Mouse (Mus musculus) ovary, adult 18-20 months (tissue): ENCODE measurements around the gene Scml4.

Experiments used
- DNase-seq: peaks from one replicate; pipeline ENCODE4 v3.0.0; 2022; ENCODE audit warnings: low spot score, mixed read lengths

Scml4 gene

DNA sequence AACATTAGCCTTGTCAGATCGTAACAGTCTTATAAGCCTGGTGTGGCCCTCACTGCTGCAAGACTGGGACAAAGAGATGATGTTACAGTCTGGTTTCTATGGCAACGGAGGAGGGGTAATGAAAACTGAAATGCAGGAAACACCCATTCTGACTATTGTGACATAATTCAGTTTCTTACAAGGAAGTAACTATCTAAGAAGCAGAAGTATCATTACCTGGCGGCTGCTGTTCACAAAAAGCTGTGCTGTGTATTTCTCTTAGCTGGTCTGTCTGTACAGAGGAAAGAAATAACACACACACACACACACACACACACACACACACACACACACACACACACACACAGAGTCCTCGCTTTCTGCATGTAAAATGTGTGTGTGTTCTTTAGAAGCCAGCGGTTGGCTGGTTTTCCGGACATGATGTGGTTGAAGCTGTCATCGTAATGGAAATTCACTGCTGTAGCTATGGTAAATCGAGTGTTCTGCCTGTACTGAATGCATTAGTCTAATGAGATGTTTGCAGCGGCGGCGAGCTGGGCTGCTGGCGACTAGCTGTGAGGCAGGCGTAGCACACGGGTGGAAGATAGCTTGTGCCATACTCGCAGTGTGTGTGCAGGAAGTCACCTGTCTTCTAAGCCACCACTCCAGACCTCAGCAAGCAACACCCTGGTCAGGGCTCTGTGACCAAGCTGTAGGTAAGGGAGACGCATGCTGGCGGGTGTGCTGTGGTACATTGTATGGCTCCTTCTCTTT is at the start of gene Scml4:
Scml4 (plus strand) TSS at position 212 of the 753 bp plus-strand sequence.
- no peak for DNase-seq

DNA sequence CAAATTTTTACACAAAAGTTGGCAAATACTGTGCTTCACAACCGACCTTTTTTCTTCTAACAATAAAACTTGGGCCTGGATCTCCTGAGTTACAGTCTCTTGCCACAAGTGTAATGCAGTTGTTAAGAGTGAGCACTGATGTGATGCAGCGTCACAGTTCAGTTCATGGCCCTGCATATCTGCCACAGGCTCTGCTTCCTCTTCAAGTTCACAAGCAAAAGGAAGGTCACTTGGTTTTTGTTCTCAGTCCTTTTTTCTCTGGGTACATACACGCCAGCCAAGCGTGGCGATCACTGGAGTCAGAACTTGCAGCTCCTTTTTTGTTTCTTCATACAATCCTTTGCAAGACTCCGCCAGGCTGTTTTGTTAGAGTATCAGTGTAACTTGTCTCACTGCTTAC is 34.2 kb upstream of the Scml4 start:
- DNase-seq = no peak

DNA sequence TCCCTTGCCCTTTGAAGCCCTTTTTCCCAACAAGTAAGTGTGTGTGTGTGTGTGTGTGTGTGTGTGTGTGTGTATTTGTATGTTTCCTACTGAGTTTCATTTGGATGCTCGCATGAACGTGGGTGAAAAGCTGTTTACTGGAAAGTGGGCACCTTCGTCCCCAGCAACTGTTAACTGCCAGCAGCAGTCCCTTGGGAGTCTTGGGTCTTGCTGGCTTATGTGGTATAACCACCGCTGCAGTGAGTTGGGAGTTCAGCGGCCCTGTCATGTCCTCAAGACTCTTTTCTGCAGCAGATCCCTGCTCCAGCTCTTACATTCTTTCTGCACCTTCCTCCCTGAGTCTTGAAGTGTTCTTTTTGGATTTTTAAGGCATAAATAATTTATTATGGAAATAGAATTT is 33.0 kb upstream of the Scml4 start:
- no peak for DNase-seq

DNA sequence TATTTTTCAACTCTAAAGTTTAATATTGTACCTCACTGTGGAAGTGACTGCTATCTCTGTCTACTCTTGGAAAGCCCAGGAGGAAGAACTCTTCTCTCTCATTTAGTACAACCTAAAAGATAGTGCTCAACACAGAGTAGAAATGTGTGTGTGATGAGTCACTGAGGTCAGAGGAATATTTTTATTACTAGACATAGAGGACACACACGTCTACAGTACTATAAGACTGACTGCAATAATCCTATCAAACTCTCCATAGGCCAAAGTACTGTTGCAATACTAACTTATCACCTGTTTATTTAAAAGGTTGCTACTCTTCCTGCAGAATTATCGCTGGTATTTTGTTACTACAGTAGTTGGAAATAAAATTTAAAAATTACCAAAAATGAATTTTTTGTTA is 30.2 kb upstream of the Scml4 start:
- no peak for DNase-seq

DNA sequence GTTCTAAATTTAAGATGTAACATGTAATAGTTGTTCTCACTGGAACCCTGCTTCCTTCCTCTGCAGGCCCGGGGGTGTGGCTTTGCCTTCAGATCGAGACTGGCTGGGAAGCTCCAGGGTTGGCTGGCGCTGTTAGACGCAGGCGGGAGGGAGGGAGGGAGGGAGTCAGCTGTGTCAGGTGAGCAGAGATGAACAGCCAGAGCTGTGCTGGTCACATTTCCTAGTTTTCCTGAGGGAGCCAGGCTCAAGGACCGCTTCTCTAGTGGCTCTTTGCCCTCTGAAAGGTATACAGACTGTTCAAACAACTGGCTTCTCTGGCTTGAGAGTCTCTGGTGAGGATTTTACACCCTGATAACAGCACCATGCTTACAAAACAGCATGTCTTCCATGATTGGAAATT is 29.8 kb upstream of the Scml4 start:
- DNase-seq = no peak

DNA sequence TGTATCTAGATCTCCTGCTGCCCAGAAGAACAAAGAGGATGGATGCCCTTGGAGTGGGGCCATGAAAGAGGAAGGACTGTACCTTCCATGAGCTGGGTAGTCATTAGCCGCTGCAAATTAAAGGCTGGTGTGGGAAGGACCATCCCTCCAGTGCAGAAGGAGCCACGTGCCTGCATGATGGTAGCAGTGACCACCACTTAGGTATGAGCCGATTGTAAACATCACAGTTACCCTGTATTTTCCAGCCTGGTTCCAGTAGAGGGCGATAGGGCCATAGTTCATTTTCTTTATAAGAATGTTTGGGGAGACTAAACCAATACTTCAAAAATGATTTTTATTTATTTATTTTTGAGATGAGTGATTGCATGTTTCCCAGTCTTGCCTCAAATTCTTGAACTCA is 27.5 kb upstream of the Scml4 start:
- no peak for DNase-seq

DNA sequence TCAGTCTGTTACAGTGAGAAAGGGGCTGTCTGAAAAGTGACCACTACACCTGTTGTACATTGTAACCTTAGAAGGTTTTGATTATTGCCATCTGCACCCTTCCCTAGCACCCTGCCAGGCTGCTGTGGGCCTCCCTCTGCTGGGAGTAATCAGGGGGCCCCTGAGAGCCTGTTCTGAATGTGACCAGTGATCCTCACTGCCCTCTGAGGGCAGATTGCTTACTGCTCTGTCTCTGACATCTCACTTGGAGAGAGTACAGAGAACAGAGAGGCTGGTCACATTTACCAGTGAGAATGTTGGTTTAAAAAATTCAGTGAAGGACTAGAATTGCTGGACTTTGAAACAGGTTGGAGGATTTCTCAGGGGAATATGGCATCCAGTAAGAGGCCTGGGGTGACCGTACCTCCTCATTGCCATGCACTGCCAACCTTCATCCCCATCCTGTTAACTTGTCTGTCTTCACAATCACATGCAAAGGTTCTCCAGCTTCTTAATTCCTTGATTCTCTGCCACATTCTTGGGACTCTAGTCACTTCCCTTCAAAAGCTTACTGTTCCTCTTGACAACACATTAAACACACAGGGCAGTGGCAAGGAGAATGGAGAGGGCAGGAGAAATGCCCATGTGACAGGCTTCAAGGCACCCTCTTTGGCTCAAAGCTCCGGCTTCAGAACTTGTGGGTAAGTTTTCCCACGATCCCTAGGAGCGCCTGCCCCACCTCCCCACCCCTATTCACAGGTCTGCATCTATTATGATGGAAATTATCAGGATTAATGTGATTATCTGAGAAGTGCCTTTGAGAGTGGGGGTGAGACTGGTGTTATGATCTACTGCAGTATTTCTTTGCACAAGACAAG is 26.1 kb upstream of the Scml4 start:
- DNase-seq = no peak

DNA sequence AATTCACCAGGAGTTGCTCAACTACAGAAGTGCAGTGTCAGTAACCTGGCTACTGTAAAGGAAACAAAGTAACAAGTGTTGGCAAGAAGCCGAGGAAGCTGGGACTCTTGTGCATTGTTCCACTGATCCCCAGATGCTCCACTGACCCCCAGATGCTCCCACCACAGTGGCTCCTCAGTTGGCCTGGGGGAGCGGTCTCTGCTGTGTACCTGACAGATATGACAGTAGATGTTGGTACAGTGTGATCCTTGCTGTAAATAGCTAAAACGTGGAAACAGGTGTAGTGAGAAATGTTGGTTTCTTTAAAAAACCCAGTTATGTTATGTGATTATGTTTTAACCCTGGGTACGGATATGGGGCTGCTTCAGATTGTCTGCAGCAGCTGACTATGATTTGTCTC is 22.1 kb upstream of the Scml4 start:
- DNase-seq = no peak

DNA sequence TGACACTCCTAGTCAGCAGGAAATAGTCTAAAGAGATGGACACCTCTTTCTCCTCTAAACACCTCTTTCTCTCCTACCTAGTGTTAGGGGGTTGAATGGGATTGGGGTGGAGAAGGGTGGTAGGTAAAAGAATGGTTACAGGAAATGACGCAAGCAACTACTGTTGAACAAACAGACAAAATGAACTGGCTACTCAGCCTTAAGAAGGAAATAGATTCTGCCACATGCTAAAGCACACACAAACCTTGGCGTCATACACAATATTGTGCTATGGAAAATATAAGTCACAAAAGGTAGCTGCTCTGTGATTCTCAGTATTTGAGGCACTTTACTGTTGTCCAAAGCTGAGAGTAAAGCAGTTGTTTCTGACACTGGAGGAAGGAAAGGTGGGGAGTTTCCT is 21.4 kb upstream of the Scml4 start:
- DNase-seq = no peak

DNA sequence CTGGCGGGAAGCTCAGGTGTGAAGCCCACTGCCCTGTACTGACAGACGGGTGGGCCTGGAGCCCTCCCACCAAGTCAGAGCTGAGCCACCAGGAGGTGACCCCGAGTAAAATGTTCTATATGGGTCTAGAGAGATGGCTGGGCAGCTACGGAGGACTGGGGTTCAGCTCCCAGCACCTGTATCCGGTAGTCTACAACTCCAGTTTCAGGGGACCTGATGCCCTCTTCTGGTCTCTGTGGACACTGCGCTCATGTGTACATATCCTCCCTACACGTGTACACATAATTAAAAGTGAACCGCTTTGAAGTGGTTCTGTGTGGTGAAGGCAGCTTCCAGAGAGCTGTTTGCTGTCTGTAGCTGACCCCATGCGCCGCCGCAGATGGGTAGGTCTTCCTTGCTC is 20.1 kb upstream of the Scml4 start:
- DNase-seq = no peak

DNA sequence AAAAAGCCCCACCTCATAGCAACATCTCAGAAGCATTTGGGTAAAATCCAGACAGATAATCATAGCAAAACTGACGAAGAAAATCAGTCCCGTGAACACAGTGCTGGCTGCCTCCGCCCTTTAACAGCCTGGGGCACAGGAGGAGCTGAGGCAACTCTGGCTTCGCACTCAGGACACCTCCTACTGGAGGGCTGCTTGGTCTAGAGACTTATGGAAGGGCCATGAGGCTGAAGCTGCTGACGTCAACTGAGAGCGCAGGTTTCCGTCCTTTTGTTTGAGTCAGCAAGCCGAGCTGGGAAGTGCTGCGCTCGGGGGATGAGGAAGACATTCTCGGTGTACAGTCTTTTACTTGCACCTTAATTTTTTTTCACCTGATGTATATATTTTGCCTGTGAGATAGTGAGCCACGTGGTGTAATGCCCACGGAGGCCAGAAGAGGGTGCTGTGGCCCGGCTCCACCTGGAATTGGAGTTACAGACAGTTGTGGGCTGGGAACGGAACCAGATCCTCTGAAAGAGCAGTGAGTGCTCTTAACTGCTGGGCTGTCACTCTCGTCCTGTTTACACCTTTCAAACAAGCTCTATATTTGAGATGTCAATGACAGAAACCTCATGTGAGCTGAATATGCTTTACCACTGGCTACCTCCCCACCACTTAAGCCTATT is 18.5 kb upstream of the Scml4 start:
- no peak for DNase-seq

DNA sequence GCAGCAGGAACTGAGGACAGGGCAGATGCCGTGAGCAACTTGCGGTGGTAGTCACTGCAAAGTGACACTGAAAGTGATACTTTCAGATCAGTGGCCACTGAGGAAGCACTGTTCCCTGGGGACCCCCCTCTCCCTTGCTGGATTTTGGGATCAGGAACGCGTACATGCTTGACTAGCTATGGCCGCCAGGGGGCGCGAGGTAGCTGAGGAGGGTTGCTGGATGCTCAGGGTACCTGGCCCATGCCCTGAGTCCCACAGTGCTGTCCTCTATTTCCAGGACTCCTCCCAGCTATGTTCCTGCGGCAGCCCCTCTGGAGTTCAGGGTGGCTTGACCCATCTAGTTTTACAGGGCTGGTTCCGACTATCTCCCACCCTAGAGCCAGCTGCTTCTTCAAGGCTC is 17.8 kb upstream of the Scml4 start:
- DNase-seq = peak; percentile 28

DNA sequence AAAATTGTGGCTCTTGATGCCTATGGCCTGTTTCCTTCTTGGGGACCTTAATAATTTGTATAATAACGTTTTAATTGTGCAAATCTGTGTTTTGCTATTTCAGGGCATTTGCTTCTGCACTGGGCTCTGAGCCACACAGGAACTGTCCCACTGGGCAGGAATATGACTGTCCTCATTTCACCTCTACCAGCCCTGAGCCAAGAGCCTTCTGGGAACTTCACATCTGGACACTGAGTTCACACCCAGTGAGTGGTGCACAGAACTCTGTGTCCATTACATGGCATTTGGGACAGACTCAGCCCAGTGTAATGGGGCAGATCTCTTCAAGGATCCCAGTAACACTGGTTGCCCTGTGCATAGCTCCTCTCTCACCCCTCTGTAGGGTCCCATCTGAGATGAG is 16.8 kb upstream of the Scml4 start:
- no peak for DNase-seq

DNA sequence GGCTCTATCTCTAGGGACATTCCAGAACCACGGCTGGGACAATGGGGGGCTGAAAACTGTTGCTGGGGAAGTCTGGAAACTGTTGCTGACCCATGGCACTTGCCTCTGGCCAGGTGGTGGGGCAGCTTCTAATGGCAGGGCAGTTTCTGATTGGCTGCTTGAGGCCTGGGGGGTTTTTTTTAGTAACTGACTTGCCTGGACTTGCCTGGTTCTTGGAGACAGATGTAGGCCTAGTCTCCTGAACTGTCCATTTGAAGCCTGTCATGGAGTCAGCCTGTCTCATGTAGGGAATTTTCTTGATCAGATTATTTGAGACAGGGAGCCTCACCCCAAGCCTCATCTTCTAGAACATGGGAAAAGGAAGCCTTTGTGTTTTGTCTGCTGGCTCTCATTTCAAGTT is 14.7 kb upstream of the Scml4 start:
- no peak for DNase-seq

DNA sequence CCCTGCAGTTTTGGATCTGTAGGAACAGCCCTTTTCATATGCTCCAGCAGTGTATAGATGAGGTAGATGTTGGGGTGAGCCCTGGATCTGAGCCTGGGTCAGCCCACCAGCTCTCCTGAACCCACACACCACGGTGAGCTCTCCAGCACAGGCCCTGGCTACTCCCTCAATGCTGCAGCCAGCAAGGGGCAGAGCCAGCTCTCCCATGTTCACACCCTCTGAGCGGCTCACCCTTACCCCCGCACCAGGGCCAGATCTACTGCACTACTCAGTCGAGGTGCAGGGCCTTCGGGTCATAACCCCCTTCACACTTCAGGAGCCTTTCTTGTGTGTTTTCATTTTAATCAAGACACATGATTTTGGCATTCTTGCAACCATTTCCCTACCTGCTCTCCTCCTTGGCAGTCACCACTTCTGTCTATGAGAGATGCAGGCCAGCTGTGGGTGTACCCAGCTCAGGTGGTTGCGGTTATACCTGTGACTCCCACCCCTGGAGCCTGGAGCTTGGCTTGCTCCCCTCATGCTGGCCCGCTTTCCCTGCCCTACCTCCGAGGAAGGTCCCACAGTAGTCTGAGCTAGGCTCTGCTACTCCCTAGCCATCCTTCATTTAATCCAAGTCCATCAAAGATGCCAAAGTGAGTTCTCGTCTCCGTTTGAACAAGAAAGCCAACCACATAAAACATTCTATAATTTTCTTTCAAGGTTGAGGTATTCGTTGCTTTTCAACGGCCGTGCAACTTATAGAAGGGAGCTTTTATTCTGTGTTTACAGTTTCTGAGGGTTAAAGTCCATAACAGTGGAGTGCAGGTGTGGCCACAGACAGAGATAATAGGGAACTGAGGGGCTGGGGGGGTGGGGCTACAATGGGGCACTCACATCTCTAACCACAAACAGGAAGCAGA is 11.7 kb upstream of the Scml4 start:
- no peak for DNase-seq

DNA sequence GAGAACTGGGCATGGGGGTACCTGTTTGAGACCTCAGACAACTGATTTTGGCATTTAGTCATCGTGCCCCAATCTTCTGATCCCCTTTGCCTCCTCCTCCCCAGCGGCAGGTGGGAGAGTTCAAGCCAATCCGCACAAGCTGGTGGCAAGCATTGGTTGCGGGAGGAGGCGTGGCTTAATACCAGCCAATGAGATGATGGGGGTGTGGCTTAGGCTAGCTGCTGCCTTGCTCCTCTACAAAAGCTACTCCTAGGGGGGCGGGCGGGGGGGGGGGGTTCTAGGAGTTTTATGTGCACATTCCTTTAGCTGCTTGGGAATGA is 11.1 kb upstream of the Scml4 start:
- DNase-seq = no peak

DNA sequence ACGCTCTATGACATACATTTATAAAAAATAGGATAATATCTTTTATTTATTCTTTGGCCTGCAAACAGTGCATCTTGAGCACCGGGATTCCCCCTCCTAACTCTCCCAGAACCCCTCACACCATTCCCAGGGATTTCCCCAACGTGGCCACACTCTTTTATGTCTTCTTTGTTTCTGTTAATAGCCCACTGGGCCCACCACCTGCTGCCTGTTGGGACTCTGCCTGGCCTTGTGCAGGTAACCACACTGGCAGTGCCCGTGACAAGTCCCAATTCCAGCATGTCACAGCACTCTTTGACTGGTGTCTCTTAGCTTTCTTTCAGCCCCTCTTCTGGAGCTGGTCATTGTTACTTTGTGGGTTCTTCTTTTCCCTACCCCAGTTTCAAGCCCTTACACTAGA is 5.3 kb upstream of the Scml4 start:
- no peak for DNase-seq

DNA sequence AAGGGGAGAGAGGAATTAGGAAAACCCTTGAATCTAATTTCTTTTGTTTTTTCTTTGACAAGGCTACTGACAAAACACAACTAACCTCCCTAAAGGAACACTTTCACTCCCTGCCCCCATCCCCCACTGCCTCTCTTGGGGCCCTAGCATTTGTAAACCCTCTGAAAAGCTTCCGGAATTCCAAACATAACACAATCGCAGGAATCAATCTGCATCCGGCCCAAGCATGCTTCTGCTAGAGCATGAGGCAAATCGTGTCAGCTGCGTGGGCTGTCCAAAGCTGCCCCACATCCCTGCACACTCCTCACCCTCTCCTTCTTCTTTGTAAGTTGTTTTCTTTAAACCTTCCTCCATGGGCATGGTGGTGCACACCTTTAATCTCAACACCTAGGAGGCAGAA is 4.9 kb upstream of the Scml4 start:
- no peak for DNase-seq

DNA sequence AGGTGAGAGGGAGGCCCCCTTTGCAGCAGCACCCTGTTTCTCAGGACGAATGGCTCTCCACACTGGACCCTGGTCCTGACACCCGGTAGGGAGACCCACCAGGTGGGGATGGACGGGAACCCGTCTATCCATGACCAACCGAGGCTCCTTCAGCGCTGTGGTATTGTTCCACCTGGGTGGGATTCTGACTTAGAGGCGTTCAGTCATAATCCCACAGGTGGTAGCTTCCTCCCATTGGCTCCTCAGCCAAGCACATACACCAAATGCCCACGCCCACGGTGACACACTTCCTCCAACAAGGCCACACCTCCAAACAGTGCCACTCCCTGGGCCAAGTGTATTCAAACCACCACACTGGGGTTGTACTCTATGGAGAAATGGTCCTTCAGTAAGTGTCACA is 3.6 kb upstream of the Scml4 start:
- DNase-seq = no peak

DNA sequence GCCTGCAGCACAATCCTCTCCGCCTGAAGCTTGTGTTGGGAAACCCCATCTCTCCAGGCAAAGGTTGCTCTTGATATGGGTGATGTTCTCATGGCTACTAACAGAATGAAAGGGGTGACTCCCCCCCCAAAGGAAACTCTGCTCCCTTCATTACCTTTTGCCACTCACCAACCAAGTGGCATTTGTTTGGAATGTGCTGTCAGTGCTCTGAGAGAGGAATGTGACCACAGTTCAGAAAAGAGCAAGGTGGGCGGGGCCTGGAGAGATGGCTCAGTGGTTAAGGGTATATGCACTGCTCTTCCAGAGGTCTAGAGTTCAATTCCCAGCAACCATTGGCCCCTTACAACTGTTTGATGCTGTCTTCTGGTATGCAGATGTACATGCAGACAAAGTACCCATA is 3.1 kb upstream of the Scml4 start:
- DNase-seq = no peak

DNA sequence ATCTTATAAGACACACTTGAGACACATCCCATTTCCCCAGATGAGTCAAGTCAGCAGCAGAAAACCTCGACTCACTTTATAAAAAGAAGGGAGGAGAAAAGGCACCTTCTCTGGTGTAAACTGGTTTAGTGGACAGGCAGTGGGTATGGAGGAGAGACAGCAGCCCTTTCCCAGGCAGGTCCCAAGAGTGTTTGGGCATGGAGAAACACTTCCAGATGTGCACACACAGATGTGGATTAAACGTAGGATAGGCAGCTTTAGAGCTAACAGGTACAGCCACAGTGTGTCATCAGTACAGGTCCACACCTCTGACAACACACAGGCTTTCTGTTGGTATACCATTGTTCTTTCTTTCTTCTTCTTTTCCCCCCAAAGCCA is 400 bp upstream of the Scml4 start:
- DNase-seq = no peak

DNA sequence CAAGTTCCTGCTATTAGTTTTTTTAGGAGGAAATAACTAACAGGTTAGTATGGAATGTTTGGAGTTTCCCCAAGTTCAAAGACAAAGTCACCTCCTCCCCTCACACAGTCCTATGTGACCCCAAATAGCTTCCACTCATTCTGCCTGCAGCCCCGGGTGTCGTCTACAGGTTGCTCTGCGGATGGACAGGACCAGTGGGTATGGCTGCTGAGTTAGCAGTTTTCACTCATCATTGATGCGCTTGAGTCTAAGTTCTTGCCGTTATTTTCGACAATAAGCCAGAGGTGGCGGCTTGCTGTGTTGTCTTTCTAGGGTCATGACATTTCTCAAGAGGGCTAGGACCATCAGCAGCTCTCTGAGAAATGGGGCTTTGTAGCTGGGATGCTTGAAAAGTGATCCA is 1.3 kb downstream of the Scml4 start:
- no peak for DNase-seq
